Mouse (Mus musculus) bone marrow, adult 2 months (tissue): ENCODE data around the gene Gm10234.

ENCODE experiments used
- CTCF ChIP-seq: fragments of 200-500 bp; IDR thresholded peaks from 2 replicates; pipeline ENCODE4 v1.5.1; 2011; ENCODE audit warnings: low read length, control low read depth; ENCODE audit not compliant: control insufficient read depth, insufficient read depth
- POLR2A ChIP-seq: fragments of 200-500 bp; IDR thresholded peaks from 2 replicates; pipeline ENCODE4 v1.6.1; 2011; ENCODE audit warnings: low read depth, mild to moderate bottlenecking, control low read depth, low read length, borderline replicate concordance; ENCODE audit not compliant: control insufficient read depth

- no peak for TF ChIP-seq CTCF
- TF ChIP-seq POLR2A: no peak
Measured at GRCm38 (mm10) chr6:95331191-95331590, 9.3 kb downstream of the Gm10234 start.
